Mouse (Mus musculus): ENCODE measurements at regions not wholly inside any gene's neighbourhood (a gene's known extent, or its start where the extent isn't known, plus 50 kb on each side); places are given as distances from the start of the nearest gene placed in this dataset.

DNA sequence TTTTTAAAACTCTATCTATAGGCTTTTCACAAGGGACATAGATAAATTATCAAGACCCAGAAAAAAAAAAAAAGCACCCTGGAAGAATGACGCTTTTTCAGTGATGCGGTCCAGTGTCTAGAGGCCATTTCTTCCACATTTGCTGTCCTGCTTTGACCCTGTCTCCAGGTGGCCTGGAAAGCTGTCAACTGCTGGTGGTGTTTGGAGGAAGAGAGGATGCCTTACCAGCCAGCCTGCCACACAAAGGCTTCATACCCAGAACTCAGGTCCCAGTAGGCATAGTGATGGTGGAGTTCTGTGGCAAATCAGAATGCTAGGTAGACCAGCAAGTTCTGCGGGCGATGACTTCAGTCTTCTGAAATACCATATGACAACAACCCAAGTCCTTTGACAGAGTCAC is 51.6 kb upstream of the Pde3a start:
- Histone ChIP-seq H3K9me3 (ENCODE audit: control insufficient read depth, low read length) (no peaks in the 10 kb centered on the region), H3K9ac (ENCODE audit: low read length) (no peak overlapping the region), H3K27me3 (ENCODE audit: control insufficient read depth, insufficient read depth, low read length) (no peaks in the 10 kb centered on the region), H3K4me2 (ENCODE audit: low read depth) (no peak overlapping the region), H3K27ac (ENCODE audit: low read depth, low read length) (no peak overlapping the region), H3K4me1 (ENCODE audit: control insufficient read depth, insufficient read depth, low read length) (no peaks in the 10 kb centered on the region), H3K4me3 (ENCODE audit: low read depth, low read length) (no peak overlapping the region), H3K36me3 (ENCODE audit: control insufficient read depth, insufficient read depth, low read length) (no peaks in the 10 kb centered on the region)
- DNase-seq (ENCODE audit: low spot score) (no peak), ATAC-seq (ENCODE audit: insufficient read depth, low FRiP score, low TSS enrichment) (no peak)
- 94% methylated on average over 4 of the region's 4 CpGs for WGBS
